Mouse (Mus musculus) liver, embryonic 11.5 days (tissue): Measurements from ENCODE around the gene Pappa2. TPM values are rescaled to one million over a fixed set of nuclear protein-coding genes. Genes with fewer than 3 reads are reported as not detected.

Experiments used
- ATAC-seq: fragments of 200-750 bp; cut with Nextera tagmentation; replicated peaks from 2 replicates; pipeline ENCODE4 v1.8.0; 2017; ENCODE audit warnings: moderate number of reproducible peaks, mild to moderate bottlenecking, moderate TSS enrichment, moderate library complexity; ENCODE audit not compliant: low FRiP score
- DNase-seq: peaks from one replicate; pipeline ENCODE4 v3.0.0-alpha.2; 2017; ENCODE audit warnings: low spot score
- H3K27ac ChIP-seq: fragments of 300-500 bp; sonication (generic); 2 replicates; pipeline ENCODE4 v1.5.1; 2014; ENCODE audit warnings: mild to moderate bottlenecking, low read depth, low read length, control low read depth
- H3K27me3 ChIP-seq: fragments of 300-500 bp; sonication (generic); replicated peaks from 2 replicates; pipeline ENCODE4 v1.6.1; 2014; ENCODE audit warnings: low read length, mixed read lengths; ENCODE audit not compliant: control insufficient read depth, insufficient read depth
- H3K36me3 ChIP-seq: fragments of 300-500 bp; sonication (generic); 2 replicates; pipeline ENCODE4 v1.6.1; 2014; ENCODE audit warnings: mild to moderate bottlenecking, low read length, moderate library complexity, mixed read lengths; ENCODE audit not compliant: control insufficient read depth, insufficient read depth
- H3K4me1 ChIP-seq: fragments of 300-500 bp; sonication (generic); replicated peaks from 2 replicates; pipeline ENCODE4 v1.6.1; 2014; ENCODE audit warnings: low read length, mixed read lengths; ENCODE audit not compliant: control insufficient read depth, insufficient read depth
- H3K4me2 ChIP-seq: fragments of 300-500 bp; sonication (generic); 2 replicates; pipeline ENCODE4 v1.6.1; 2014; ENCODE audit warnings: mild to moderate bottlenecking, control low read depth, moderate library complexity
- H3K4me3 ChIP-seq: fragments of 300-500 bp; sonication (generic); 2 replicates; pipeline ENCODE4 v1.5.1; 2014; ENCODE audit warnings: low read depth, low read length, control low read depth
- H3K9ac ChIP-seq: fragments of 300-500 bp; sonication (generic); 2 replicates; pipeline ENCODE4 v1.6.1; 2014; ENCODE audit warnings: low read depth, low read length, control low read depth
- H3K9me3 ChIP-seq: fragments of 300-500 bp; sonication (generic); 2 replicates; pipeline ENCODE4 v1.6.1; 2016; ENCODE audit warnings: low read length, inconsistent platforms, mixed read lengths; ENCODE audit not compliant: control insufficient read depth
- WGBS: fragments of 180-500 bp; shearing (Covaris S2); extraction: QIAGEN DNeasy Blood & Tissue Kit; methylation state at CpG from one replicate; pipeline ENCODE4 v1.1.7; 2014; 5-methylcytosine and 5-hydroxymethylcytosine counted together
- polyA plus RNA-seq: library from polyadenylated mRNA; unstranded; fragments of >200 nt; fragmentation: Nextera tagmentation; extraction: Ambion mirVana; gene quantifications from 2 replicates; pipeline ENCODE4 v1.2.1, GENCODE M21; 2014

The Pappa2 gene
- polyA plus RNA-seq, 1 experiment from 2014 or later, result 0.08 TPM

DNA sequence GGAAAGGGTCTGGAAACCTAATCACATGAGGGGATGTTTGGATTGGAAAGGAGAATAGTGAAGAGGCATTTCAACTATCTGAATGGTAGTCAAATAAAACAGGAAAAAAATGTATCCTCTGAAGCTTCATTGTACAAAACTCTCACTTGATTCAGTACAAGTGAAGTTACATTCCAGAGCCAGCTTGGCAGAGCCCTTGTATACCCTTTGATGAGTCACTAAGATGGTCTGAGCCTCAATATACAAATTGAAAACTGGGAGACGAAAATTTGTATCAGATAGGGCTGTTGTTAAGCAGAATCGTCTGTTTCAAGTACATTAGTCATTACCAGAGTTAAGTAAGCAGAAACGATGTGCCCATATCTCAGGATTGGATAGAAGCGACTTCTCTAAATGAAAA is 143.1 kb downstream of the Pappa2 start:
- Histone ChIP-seq H3K27me3 (no peaks in the 10 kb centered on the region), H3K4me1 (no peaks in the 10 kb centered on the region), H3K27ac (no peak overlapping the region), H3K36me3 (no peaks in the 10 kb centered on the region), H3K9me3 (no peaks in the 10 kb centered on the region), H3K9ac (no peak overlapping the region), H3K4me2 (no peak overlapping the region), H3K4me3 (no peak overlapping the region)
- WGBS, result 73% methylated on average over 4 of the region's 4 CpGs
- DNase-seq (no peak), ATAC-seq (no peak)

DNA sequence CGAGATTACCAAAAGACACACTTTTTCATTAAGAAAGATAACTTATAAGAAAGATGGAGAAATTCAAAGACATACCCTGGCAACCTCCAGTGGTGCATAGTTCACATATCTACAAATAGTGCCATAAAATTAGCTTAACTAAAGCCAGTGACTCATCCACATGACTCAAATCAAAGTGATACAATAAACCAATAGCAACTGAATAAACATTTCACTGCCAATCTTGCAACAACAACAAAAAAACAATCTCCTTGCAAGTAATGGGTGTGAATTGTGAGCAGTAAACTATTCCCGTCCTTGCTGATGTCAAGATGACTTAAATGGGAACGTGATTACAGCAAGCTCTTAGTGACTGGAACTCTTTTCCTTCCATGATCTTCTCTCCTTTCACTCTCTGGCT is 150.1 kb downstream of the Pappa2 start:
- Histone ChIP-seq H3K36me3 (no peaks in the 10 kb centered on the region), H3K4me2 (no peak overlapping the region), H3K27ac (no peak overlapping the region), H3K4me1 (no peaks in the 10 kb centered on the region), H3K4me3 (no peak overlapping the region), H3K27me3 (no peaks in the 10 kb centered on the region), H3K9me3 (no peaks in the 10 kb centered on the region), H3K9ac (no peak overlapping the region)
- ATAC-seq, result no peak
- 59% methylated on average over 3 of the region's 3 CpGs for WGBS
- DNase-seq, result no peak

DNA sequence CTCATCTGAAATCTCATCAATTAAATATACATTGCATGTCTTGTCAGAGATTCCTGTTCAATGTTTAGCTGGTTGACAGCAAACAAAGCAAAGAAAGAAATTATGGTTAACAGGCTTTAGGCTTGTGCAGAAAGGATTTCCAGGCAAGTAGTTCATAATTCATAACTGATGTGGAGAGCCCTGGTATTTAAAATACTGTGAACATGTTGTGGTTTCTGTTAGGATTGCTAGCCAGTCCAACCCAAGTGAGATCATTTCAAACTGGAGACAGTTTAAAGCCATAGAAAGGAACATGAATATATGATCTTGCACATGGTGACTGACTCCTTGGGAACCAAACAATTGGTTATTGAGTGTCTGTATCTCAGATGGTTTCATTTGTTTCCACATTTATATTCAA is 152.4 kb downstream of the Pappa2 start:
- ATAC-seq (no peak), DNase-seq (no peak)
- no peaks in the 10 kb centered on the region for H3K9me3 ChIP-seq
- H3K4me2 ChIP-seq, result no peak overlapping the region
- H3K9ac ChIP-seq, result no peak overlapping the region
- no peaks in the 10 kb centered on the region for H3K36me3 ChIP-seq
- H3K27ac ChIP-seq, result no peak overlapping the region
- H3K27me3 ChIP-seq, result no peaks in the 10 kb centered on the region
- no peak overlapping the region for H3K4me3 ChIP-seq
- H3K4me1 ChIP-seq, result no peaks in the 10 kb centered on the region

DNA sequence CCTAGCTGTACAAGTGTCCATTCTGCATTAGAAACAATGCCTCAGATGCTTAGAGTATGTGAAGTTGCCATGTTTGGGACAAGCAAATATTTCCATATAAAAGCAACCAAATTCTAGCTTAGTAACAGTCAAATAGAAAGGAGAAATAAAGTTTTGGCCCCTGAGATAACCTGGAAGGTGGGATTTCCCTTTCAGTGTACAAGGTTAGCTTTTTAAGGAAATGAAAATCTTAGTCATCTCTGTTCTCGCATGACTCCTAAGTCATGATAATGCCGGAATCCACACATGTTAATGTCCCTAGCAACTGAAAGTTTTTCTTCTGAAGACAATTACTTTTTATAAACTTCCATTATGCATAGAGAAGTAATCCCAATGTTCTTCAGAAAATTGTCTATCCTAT is 160.6 kb downstream of the Pappa2 start:
- 83% methylated on average over 2 of the region's 2 CpGs for WGBS
- Histone ChIP-seq H3K4me2 (no peak overlapping the region), H3K36me3 (no peaks in the 10 kb centered on the region), H3K27me3 (no peaks in the 10 kb centered on the region), H3K27ac (no peak overlapping the region), H3K4me1 (no peaks in the 10 kb centered on the region), H3K9me3 (no peaks in the 10 kb centered on the region), H3K4me3 (no peak overlapping the region), H3K9ac (no peak overlapping the region)
- no peak for ATAC-seq
- no peak for DNase-seq

DNA sequence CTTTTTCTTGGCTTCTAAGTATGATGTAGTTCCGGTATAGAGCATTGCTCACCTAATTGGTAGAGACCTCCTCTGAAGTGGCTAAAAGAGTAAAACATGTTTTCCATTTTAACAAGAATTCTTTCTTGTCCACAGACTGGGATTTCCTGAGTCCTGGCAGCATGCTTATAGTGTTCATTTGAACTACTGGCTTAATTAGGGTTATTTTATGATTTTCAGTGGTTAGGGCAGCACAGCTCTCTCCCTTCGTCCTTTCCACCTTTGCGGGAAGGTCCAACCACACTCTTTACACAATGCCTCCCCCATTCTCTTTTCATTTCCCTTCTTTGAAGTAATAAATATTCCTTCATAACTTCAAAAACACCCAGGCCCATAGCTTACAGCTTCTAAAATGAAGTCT is 163.8 kb downstream of the Pappa2 start:
- Histone ChIP-seq H3K27ac (no peak overlapping the region), H3K4me1 (no peaks in the 10 kb centered on the region), H3K9ac (no peak overlapping the region), H3K27me3 (no peaks in the 10 kb centered on the region), H3K9me3 (no peaks in the 10 kb centered on the region), H3K4me3 (no peak overlapping the region), H3K4me2 (no peak overlapping the region), H3K36me3 (no peaks in the 10 kb centered on the region)
- 89% methylated on average over 3 of the region's 3 CpGs for WGBS
- ATAC-seq, result no peak
- DNase-seq, result no peak

DNA sequence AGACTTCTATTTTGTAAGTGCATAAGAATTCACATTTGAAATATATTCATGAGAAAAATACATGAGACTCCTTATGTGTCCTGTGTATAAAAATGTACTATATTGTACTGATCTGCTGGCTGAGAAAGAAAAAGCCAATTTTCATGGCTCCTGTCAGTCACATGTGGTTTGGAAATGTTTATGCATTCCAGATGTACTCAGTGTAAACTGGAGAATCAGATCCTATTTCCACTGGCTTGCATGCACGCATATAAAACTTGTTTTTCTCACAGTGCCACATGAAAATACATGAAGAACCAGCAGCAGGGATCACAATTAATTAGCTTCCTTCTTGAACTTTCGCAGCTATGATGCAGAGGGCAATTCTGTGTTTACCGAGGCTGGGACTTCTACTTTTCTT is 168.4 kb downstream of the Pappa2 start:
- no peaks in the 10 kb centered on the region for H3K27me3 ChIP-seq
- H3K9me3 ChIP-seq, result no peaks in the 10 kb centered on the region
- no peaks in the 10 kb centered on the region for H3K36me3 ChIP-seq
- no peak overlapping the region for H3K9ac ChIP-seq
- H3K27ac ChIP-seq, result no peak overlapping the region
- 71% methylated on average over 3 of the region's 3 CpGs for WGBS
- H3K4me1 ChIP-seq, result no peaks in the 10 kb centered on the region
- no peak for DNase-seq
- no peak for ATAC-seq
- H3K4me3 ChIP-seq, result no peak overlapping the region
- no peak overlapping the region for H3K4me2 ChIP-seq

DNA sequence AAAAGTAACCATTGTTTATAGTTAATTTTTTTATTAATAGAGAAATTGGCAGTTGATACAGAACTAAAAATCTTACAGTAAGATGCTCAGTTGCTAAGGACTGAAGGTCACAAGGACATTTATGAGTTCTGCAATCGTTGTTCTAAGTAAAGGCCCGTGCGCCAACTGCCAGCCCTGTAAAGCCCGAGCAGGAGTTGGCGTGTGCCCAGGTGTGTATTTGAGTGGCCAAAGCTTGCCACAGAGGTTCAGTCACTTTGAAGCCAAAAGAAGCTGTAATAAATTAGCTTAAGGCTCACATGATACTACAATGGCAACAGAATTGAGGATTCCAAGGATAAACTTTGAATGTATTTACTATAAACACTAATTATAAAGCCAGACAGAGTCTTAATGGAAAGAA is 204.8 kb downstream of the Pappa2 start:
- Histone ChIP-seq H3K27ac (no peak overlapping the region), H3K9me3 (no peaks in the 10 kb centered on the region), H3K9ac (no peak overlapping the region), H3K27me3 (no peaks in the 10 kb centered on the region), H3K4me3 (no peak overlapping the region), H3K4me1 (no peaks in the 10 kb centered on the region), H3K4me2 (no peak overlapping the region), H3K36me3 (no peaks in the 10 kb centered on the region)
- DNase-seq (no peak), ATAC-seq (no peak)
- 84% methylated on average over 5 of the region's 5 CpGs for WGBS

DNA sequence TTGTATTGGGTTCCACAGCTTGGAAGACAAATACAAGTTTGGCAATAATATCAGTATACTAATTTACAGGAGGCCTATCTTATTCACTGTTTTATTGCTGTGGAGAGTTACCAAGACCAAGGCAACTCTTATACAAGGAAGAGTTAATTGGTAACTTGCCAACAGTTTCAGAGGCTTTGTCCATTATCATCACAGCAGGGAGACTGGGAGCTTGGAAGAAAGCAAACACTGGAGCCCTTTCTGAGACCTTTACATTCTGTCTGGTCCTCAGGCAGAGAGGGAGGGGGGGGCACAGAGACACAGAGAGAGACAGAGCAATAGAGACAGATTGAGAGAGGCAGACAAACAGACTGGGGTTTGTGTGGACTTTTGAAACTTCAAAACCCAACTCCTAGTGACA is 207.2 kb downstream of the Pappa2 start:
- H3K9ac ChIP-seq, result no peak overlapping the region
- ATAC-seq (no peak), DNase-seq (no peak)
- H3K4me2 ChIP-seq, result no peak overlapping the region
- no peak overlapping the region for H3K27ac ChIP-seq
- H3K9me3 ChIP-seq, result no peaks in the 10 kb centered on the region
- no peaks in the 10 kb centered on the region for H3K4me1 ChIP-seq
- H3K36me3 ChIP-seq, result no peaks in the 10 kb centered on the region
- H3K4me3 ChIP-seq, result no peak overlapping the region
- H3K27me3 ChIP-seq, result no peaks in the 10 kb centered on the region

DNA sequence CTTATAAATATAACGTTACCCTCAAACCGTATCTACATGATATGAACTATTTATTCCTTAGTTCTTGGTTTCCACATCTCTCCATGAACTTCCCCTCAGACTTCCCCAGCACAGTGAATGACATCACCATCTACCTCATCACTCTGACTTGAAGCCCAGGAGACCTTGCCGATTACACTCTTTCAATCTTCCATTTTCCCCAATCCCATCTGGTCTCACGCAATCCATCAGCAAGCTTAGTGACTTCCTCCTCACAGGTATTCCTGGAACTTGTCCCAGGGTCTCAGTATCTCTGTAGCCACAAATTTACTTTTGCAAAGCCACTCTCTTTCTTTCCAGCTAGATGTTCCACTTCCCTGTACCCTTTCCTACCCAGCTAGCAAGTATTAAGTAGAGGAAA is 209.5 kb downstream of the Pappa2 start:
- Histone ChIP-seq H3K4me1 (no peaks in the 10 kb centered on the region), H3K27ac (no peak overlapping the region), H3K4me2 (no peak overlapping the region), H3K9ac (no peak overlapping the region), H3K27me3 (no peaks in the 10 kb centered on the region), H3K9me3 (no peaks in the 10 kb centered on the region), H3K36me3 (no peaks in the 10 kb centered on the region), H3K4me3 (no peak overlapping the region)
- DNase-seq, result no peak
- 81% methylated on average over 4 of the region's 4 CpGs for WGBS
- no peak for ATAC-seq
